Mouse (Mus musculus) liver, postnatal 0 days (tissue): ENCODE measurements around the gene Morn5.

Experiments used
- CTCF ChIP-seq: sonication (generic); IDR thresholded peaks from 2 replicates; pipeline ENCODE4 v1.5.1; 2016; ENCODE audit warnings: antibody characterized with exemption, low read depth
- EP300 ChIP-seq: IDR thresholded peaks from 2 replicates; pipeline ENCODE4 v1.6.1; 2016; ENCODE audit warnings: antibody characterized with exemption, low read depth, mild to moderate bottlenecking

DNA sequence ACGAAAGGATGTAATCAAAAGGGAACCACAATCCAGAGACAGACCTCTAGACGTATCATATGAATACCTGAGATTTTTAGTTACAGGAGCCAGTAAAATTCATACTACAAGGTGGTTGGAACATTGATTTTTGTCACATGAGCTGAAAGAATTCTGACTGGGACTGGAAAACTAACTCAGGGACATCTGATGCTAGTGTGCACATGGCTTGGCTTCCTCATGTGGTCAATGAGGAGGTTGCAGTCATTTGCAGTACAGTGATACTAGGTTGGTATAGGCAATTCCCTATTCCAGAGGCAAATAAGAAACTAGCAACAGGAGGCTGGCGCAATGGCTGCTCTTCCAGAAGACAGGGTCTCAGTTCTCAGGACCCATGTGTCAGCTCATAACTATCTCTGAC is 63.4 kb downstream of the Morn5 start:
- TF ChIP-seq CTCF (peak; percentile 49), EP300 (no peak)
